Mouse (Mus musculus) adrenal gland, postnatal 36 days (tissue): ENCODE data around the gene Fam229a. TPM values are rescaled to one million over a fixed set of nuclear protein-coding genes. Genes with fewer than 3 reads are reported as not detected.

Experiments used
- DNase-seq, 2 experiments: peaks; one replicate each; pipeline ENCODE4 v3.0.0; 2021; ENCODE audit warnings: mixed read lengths in 1 of 2
- total RNA-seq, 2 experiments: library from RNA; stranded (reverse); gene quantifications; 2 replicates each; pipeline ENCODE4 v1.2.3; 2021

Gene Fam229a
- total RNA-seq, 2 experiments from 2014 or later: not detected

DNA sequence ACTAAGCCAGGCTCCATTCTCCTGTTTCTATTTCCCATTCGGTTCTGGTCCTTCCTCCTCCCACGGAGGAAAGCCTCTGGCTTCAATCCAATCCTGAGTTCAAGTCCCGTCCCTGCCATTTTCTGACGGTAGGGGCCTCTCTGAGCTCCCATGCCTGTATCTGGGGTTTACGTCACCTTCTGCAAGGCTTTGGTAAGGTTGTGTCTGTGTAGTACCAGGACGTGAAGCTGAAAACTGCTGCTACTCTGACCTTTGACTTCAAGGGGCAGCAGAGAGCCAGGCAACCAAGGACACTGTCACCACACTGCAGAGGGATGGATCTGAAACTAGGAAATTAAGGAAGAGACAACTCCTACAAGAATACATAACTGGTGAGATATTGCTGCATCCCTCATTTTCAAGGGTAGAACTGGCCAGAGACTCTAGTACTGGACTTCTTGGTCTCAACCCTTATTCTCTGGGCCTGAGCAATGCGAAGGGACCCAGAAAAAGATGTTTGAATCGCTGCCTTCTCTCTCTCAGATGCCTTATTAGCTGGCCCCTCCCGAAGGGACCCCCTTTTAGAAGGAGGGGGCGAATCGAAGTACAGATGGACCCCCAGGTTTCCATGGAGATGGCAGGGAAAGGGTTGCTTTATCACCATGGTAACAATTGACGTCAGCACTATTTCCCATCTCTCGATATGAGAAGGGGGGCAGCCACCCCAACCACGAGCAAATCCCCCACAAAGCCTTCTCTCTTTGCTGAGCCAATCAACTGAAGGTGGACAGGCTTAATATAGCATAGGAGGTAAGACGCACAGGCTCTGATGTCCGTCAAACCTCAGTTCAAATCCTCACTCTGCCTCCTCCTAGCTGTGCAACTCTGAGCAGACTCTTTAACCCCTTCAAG, 4.9 kb downstream of the Fam229a start:
- DNase-seq: no peak

DNA sequence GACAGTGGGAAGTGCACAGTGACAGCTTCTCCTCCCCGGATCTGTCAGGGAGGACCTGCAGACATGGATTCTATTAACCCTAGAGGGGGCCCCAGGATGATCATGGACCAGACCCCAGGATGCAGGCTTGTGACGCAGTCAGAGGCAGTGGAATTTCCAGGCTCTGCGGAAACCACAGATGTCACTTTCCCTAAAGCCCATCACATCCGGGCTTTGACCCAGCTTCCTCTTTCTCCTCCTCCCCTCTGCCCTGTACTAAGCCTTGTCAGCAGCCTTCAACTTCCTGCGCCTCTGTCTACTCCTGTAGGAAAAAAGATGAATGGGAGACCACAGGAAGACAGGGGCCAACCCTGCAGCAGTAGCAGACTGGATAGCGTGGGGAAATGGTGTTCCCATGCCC, 5.6 kb downstream of the Fam229a start:
- DNase-seq: peak; percentile 46 to 64

- no peak for DNase-seq
Observed at GRCm38 (mm10) chr4:129498941-129499340, 8.0 kb downstream of the Fam229a start.

- no peak for DNase-seq
Observed at GRCm38 (mm10) chr4:129500017-129500416, 9.0 kb downstream of the Fam229a start.

GRCm38 (mm10) chr4:129500607-129501566, 9.9 kb downstream of the Fam229a start:
- peak; percentile 92 to 95 for DNase-seq

GRCm38 (mm10) chr4:129502327-129502888, 11.4 kb downstream of the Fam229a start:
- no peak for DNase-seq

- no peak for DNase-seq
Observed at GRCm38 (mm10) chr4:129502901-129503444, 12.0 kb downstream of the Fam229a start.

GRCm38 (mm10) chr4:129505511-129505910, 14.5 kb downstream of the Fam229a start:
- DNase-seq: peak in 1 of 2 experiments; percentile 51

GRCm38 (mm10) chr4:129507434-129508236, 16.6 kb downstream of the Fam229a start:
- DNase-seq: no peak

GRCm38 (mm10) chr4:129508237-129508515, 17.2 kb downstream of the Fam229a start:
- peak in 1 of 2 experiments; percentile 64 for DNase-seq

- DNase-seq: no peak
Observed at GRCm38 (mm10) chr4:129508834-129509600, 18.0 kb downstream of the Fam229a start.

- DNase-seq: no peak
Observed at GRCm38 (mm10) chr4:129509650-129510049, 18.7 kb downstream of the Fam229a start.

GRCm38 (mm10) chr4:129510723-129511412, 19.9 kb downstream of the Fam229a start:
- DNase-seq: no peak

DNA sequence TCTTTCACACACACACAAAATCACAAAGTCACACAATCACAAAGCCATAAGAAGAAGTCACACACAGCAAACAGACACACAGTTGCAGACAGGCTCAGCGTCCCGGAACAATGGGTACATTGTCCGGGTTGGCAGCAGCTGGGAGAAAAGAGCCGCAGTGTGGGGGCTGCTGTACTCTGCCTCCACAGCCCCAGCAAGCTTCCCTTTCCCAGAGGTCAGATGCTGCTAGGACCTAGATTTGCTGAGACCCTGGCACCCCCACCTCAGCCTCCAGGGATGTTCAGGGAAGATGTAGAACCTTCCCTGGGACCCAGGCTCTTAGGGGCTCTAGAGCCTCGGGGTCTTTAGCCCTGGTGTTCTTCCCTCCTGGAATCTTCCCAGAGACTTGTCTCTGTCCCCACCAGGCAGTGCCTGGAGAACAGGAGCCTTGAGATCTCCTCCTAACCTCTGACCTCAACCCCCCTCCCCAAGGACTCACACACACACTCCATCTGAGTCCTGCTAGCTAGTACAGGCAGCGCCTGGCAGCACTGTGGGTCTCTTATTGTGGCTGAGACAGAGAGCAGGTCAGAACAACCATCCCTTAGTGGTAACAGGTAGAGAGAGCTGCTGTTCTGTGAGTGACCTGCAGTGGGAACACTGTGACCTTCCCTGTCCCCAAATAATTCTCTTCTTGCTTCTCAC, 20.6 kb downstream of the Fam229a start:
- DNase-seq: no peak

- DNase-seq: peak; percentile 90 to 94
Observed at GRCm38 (mm10) chr4:129513086-129513767, 22.2 kb downstream of the Fam229a start, which contains the start of gene Marcksl1. Gene Marcksl1 (plus strand): TSS chr4:129513581.

DNA sequence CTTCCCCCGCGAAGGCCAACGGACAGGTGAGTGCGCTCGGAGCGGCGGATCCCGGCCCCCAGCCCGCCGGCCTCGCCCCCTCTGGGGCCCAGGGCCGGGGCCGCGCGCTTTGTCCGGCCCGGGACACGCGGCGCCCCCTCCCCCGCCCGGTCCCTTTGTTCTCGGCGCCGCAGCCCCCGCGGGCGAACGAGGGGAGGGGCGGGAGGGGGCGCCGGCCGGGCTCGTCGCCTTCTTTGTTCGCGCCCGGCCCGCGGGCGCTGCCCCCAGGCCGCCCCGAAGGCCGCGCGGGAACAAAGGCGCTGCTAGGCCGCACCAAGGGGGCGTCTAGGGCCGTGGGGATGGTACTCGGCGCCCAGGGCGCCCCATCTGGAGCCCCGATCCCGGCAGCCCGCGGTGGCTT, 22.9 kb downstream of the Fam229a start:
- no peak for DNase-seq

DNA sequence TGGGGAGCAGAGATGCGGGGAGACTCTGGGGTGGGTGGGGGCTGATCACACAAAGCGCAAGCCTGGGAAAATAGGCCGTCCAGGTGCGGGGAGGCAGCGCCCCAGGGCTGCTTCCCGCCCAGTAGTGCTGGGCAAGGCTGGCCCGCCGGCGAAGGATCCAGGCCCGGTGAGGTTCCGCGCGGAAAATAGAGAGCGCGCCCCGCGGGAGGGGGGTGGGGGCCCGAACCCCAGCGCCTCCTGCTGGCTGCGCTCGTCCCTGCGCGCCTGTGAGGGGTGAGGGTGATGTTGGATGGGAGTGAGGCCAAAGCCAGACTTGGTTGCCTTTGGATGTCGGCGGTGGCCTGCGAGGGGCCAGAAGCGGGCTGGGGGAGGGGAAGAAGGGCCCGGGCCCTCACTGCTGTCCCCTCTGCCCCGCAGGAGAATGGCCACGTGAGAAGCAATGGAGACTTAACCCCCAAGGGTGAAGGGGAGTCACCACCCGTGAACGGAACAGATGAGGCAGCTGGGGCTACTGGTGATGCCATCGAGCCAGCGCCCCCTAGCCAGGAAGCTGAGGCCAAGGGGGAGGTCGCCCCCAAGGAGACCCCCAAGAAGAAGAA, 23.4 kb downstream of the Fam229a start:
- peak; percentile 69 to 85 for DNase-seq

DNA sequence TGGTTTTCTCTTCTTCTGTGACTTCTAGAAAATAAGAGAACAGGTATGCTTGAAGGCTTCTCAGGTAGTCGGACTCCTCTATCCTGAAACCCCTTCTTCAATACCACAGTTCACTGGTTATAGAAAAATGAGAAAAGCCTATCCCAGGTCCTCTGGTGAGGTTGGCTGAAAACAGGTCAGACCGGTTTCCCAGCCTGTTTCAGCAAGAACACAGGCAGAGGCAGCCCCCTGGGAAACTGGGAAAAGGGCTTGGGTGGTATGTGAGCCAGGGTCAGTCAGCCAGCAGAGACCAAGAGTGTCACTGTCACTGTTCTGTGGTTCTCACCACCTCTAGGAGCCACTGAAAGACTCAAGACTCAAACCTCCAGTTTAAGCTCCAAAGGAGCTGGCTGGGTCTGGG, 25.9 kb downstream of the Fam229a start:
- DNase-seq: no peak
